Mouse (Mus musculus): ENCODE results near the gene Trip10.

DNA sequence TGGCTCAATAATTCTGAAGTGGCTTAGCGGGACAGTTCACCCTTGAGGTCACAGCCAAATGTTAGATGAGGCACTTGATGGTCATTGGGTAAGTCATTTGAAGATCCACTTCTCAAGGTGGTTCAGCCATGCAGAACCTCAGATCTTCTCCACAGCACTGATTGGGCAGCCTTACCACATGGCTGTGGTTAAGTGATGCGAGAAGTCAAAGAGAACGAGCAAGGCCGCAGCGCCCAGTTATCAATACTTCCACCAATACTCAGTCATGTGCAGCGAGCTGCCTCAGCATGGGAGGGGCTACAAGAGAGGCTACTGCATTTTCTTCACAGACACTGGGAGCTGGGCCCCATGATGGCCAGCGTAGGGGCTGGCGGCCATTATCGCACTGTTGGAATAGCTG lies 43.7 kb downstream of the Trip10 start:
- TF ChIP-seq CTCF (conservative IDR thresholded peaks at IDR 0.05; ENCODE audit: insufficient read depth, insufficient read length, low read depth, low read length) (no peak), POLR2A (IDR thresholded peaks at IDR 0.05; ENCODE audit: low read depth, low read length) (no peak)

All from kidney, adult 2 months (tissue).